In genomic region chrX:101338666-101339065, GRCm38 (mm10) we compare ENCODE assay signal across 31 mouse cellular contexts. TPM values are rescaled to one million over a fixed set of nuclear protein-coding genes. Genes with fewer than 3 reads are reported as not detected.
DNase-seq lines count a peak whose midpoint lies in the region; ATAC-seq and TF ChIP-seq lines count a peak whose summit lies in the region.
"Had no signal": no experiment of that assay in that cellular context is flagged by ENCODE, and none has a peak within 500 bp of the region (broad histone marks: within the 10 kb centered on the region; RNA-seq: fewer than 3 reads in every experiment).

No protein-coding gene starts in this region.

- in situ Hi-C loops in ES-E14 (cut with MboI; ENCODE audit: low sequenced_read_pairs in 2 of 2, unreplicated experiment in 2 of 2) = loop anchor here (10.0 to 25.0 kb wide), 2 partner anchors 201 to 204 kb away; no protein-coding TSS in a partner anchor

- H3K4me3 ChIP-seq in ES-E14 (ENCODE audit: insufficient read depth in 1 of 2, low read depth in 1 of 2, low read length in 2 of 2, poor library complexity in 1 of 2, severe bottlenecking in 1 of 2) = no peak overlapping the region
- H3K4me3 ChIP-seq: forebrain, embryonic 12.5 days; heart, embryonic 10.5 days; heart, embryonic 15.5 days; intestine, embryonic 15.5 days; left cerebral cortex, adult 2 months; limb, embryonic 12.5 days; liver, embryonic 12.5 days; stomach, embryonic 15.5 days had no signal

- H3K4me1 ChIP-seq in ES-E14 (ENCODE audit: control insufficient read depth in 2 of 2, insufficient read depth in 2 of 2, low read length in 2 of 2, poor library complexity in 1 of 2) = peaks cover 0 to under 1% of the 10 kb centered on the region in 2 experiments; a peak in 1 of 4 replicates
- H3K4me1 ChIP-seq: forebrain, embryonic 12.5 days; heart, embryonic 10.5 days; heart, embryonic 15.5 days; intestine, embryonic 15.5 days; limb, embryonic 12.5 days; stomach, embryonic 15.5 days had no signal

- no peaks in the 10 kb centered on the region for H3K36me3 ChIP-seq in ES-E14 (ENCODE audit: control insufficient read depth, insufficient read depth, low read length, poor library complexity, severe bottlenecking)
- H3K36me3 ChIP-seq: forebrain, embryonic 12.5 days; heart, embryonic 10.5 days; heart, embryonic 15.5 days; intestine, embryonic 15.5 days; limb, embryonic 12.5 days; liver, embryonic 12.5 days; stomach, embryonic 15.5 days had no signal

- H3K9ac ChIP-seq in ES-E14 (ENCODE audit: insufficient read depth, low read depth, low read length, poor library complexity, severe bottlenecking) = no peak overlapping the region
- H3K9ac ChIP-seq: forebrain, embryonic 12.5 days; forebrain, postnatal 0 days; heart, embryonic 15.5 days; intestine, embryonic 15.5 days; limb, embryonic 12.5 days; liver, embryonic 12.5 days; stomach, embryonic 15.5 days had no signal

- no peaks in the 10 kb centered on the region for H3K9me3 ChIP-seq in ES-E14 (ENCODE audit: control insufficient read depth, insufficient read depth, low read depth, low read length)
- H3K9me3 ChIP-seq: forebrain, embryonic 12.5 days; heart, embryonic 10.5 days; heart, embryonic 15.5 days; intestine, embryonic 15.5 days; limb, embryonic 12.5 days; liver, embryonic 12.5 days; stomach, embryonic 15.5 days had no signal

- no peak overlapping the region for H3K27ac ChIP-seq in ES-E14 (ENCODE audit: insufficient read depth, low read depth, low read length, poor library complexity, severe bottlenecking)
- H3K27ac ChIP-seq: forebrain, embryonic 12.5 days; heart, embryonic 10.5 days; heart, embryonic 15.5 days; intestine, embryonic 15.5 days; left cerebral cortex, adult 2 months; limb, embryonic 12.5 days; liver, embryonic 12.5 days; stomach, embryonic 15.5 days had no signal

- DNase-seq in CD4-positive, CD25-positive, alpha-beta regulatory T cell, adult 2 months (ENCODE audit: low read depth, low spot score) = peak; percentile 15
- DNase-seq in 416B (ENCODE audit: low read depth) (peak; percentile 22), ES-E14 (ENCODE audit: low read depth, low spot score) (no peak)
- DNase-seq in induced T-regulatory cell, adult 2 months (ENCODE audit: low read depth) = peak; percentile 43
- no peak for DNase-seq in cerebellum, adult 11 months
- DNase-seq in embryo, embryonic 9.5 days (ENCODE audit: extremely low spot score) = no peak
- DNase-seq: adrenal gland, postnatal 10 days; cerebellum, adult 9-11 months; forebrain, postnatal 0 days; gastrocnemius, postnatal 25 days; heart, adult 11 months; kidney, adult 8-10 months; kidney, postnatal 14 days; lung, adult 2 months; lung, postnatal 14 days; midbrain, embryonic 14.5 days; retina, postnatal 1 day; right cerebral cortex, postnatal 25 days; thymus, postnatal 14 days had no signal

- ATAC-seq in CD4-positive, CD25-positive, alpha-beta regulatory T cell, adult 4 months = no peak
- ATAC-seq: forebrain, postnatal 0 days; hindbrain, embryonic 16.5 days; intestine, embryonic 15.5 days; liver, embryonic 12.5 days had no signal

TF ChIP-seq in ES-E14, 5 proteins besides CTCF, POLR2A, EP300 and RAD21:
- TF ChIP-seq HCFC1 (IDR thresholded peaks at IDR 0.05; ENCODE audit: borderline replicate concordance, insufficient read depth, low read length) = no peak
- no peak for TF ChIP-seq ZC3H11A (IDR thresholded peaks at IDR 0.05; ENCODE audit: borderline replicate concordance, low read depth, low read length)
- TF ChIP-seq ZNF384 (IDR thresholded peaks at IDR 0.05; ENCODE audit: low read depth, low read length) = no peak
- TF ChIP-seq MAFK (IDR thresholded peaks at IDR 0.05; ENCODE audit: insufficient read depth, low read depth, low read length) = 0 out of 2 replicates have a peak, but pooled peaks have one; percentile 16
- TF ChIP-seq CHD2 (IDR thresholded peaks at IDR 0.05; ENCODE audit: low read depth, low read length) = no peak

RNA-seq across cellular contexts. Expression of gene Gjb1, which starts 37.5 kb away (rescaled TPM):
- not detected for polyA plus RNA-seq in CD4-positive, CD25-positive, alpha-beta regulatory T cell, adult 4 months (2017; shearing (Covaris generic))
- 6.3 and 16.9 TPM in 2 replicates for total RNA-seq in ES-E14 (2012; rRNA removed)
- total RNA-seq: heart, postnatal 25 days; monocyte, adult 5-6 weeks had no signal
- polyA plus RNA-seq: forebrain, embryonic 12.5 days; limb, embryonic 12.5 days had no signal

RNA-seq across cellular contexts. Expression of gene Nlgn3, which starts 39.7 kb away (rescaled TPM):
- under 1 TPM; 0.11 to 0.37 TPM for polyA plus RNA-seq in CD4-positive, CD25-positive, alpha-beta regulatory T cell, adult 4 months (2017; shearing (Covaris generic))
- total RNA-seq in ES-E14 (2012; rRNA removed) = 0.13 and 2.0 TPM in 2 replicates
- total RNA-seq: monocyte, adult 5-6 weeks had no signal

Comparison
In these comparisons a context has a peak if more than half of its experiments do, and no peak if none do; other contexts are left out.
1. DNase-seq: peak in CD4-positive, CD25-positive, alpha-beta regulatory T cell, adult 2 months (single experiment), 416B (single experiment) and induced T-regulatory cell, adult 2 months (single experiment); none in ES-E14 (single experiment), cerebellum, adult 11 months (single experiment) and embryo, embryonic 9.5 days (single experiment).